Mouse (Mus musculus): ENCODE results near the gene Zbtb17.

DNA sequence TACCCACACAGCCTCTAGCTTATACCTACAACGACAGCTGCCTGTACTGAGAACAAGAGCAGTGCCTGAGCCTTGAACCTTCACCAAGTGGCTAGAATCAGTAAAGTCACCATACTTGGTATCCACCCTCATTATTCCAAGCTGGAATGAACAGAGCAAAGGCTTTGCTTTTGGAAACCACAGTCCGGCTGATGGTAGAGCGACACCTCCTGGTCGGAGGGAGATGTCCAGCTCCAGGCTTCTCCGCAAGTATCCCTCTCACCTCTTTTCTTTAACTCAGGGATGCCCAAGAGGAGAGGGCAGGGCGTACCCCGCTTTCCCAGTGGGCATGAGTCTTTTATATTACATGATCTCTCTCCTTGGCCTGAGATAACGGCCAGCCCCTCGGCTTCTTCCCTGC lies 14.6 kb upstream of the Zbtb17 start:
- TF ChIP-seq TAL1 (IDR thresholded peaks at IDR 0.05; ENCODE audit: low read length) (no peak), GATA1 (IDR thresholded peaks at IDR 0.05; ENCODE audit: low read length) (no peak)
